Mouse (Mus musculus) stomach, postnatal 0 days (tissue): ENCODE data around the gene Tm7sf2. TPM values are rescaled to one million over a fixed set of nuclear protein-coding genes. Genes with fewer than 3 reads are reported as not detected.

Source experiments
- ATAC-seq: fragments of 200-750 bp; cut with Nextera tagmentation; 2 replicates; pipeline ENCODE4 v1.8.0; 2017; ENCODE audit not compliant: low FRiP score, low TSS enrichment
- DNase-seq: peaks from one replicate; pipeline ENCODE4 v3.0.0-alpha.2; 2016; ENCODE audit warnings: low spot score
- H3K27ac ChIP-seq: fragments of 300-500 bp; sonication (generic); replicated peaks from 2 replicates; pipeline ENCODE4 v1.5.1; 2014; ENCODE audit warnings: mild to moderate bottlenecking, control low read depth
- H3K27me3 ChIP-seq: fragments of 300-500 bp; sonication (generic); 2 replicates; pipeline ENCODE4 v1.6.1; 2014; ENCODE audit warnings: low read length; ENCODE audit not compliant: control insufficient read depth, insufficient read depth
- H3K36me3 ChIP-seq: fragments of 300-500 bp; sonication (generic); 2 replicates; pipeline ENCODE4 v1.6.1; 2014; ENCODE audit warnings: low read length, mixed read lengths; ENCODE audit not compliant: control insufficient read depth, insufficient read depth
- H3K4me1 ChIP-seq: fragments of 300-500 bp; sonication (generic); replicated peaks from 2 replicates; pipeline ENCODE4 v1.6.1; 2014; ENCODE audit warnings: antibody characterized with exemption; ENCODE audit not compliant: control insufficient read depth, insufficient read depth
- H3K4me2 ChIP-seq: fragments of 300-500 bp; sonication (generic); replicated peaks from 2 replicates; pipeline ENCODE4 v1.6.1; 2014; ENCODE audit warnings: low read depth, mild to moderate bottlenecking, control low read depth, moderate library complexity
- H3K4me3 ChIP-seq: fragments of 300-500 bp; sonication (generic); 2 replicates; pipeline ENCODE4 v1.5.1; 2014; ENCODE audit warnings: low read depth, low read length, control low read depth
- H3K9ac ChIP-seq: fragments of 300-500 bp; sonication (generic); 2 replicates; pipeline ENCODE4 v1.6.1; 2014; ENCODE audit warnings: mild to moderate bottlenecking, low read length, control low read depth, mixed read lengths
- H3K9me3 ChIP-seq: fragments of 300-500 bp; sonication (generic); 2 replicates; pipeline ENCODE4 v1.6.1; 2016; ENCODE audit warnings: low read length; ENCODE audit not compliant: control insufficient read depth
- CTCF ChIP-seq: IDR thresholded peaks from 2 replicates; pipeline ENCODE4 v1.5.1; 2016; ENCODE audit warnings: antibody characterized with exemption, low read depth, mild to moderate bottlenecking, moderate library complexity
- EP300 ChIP-seq: optimal IDR thresholded peaks from 2 replicates; pipeline ENCODE3; 2016; ENCODE audit warnings: antibody characterized with exemption
- WGBS: fragments of 180-500 bp; shearing (Covaris S2); extraction: QIAGEN DNeasy Blood & Tissue Kit; methylation state at CpG from one replicate; pipeline ENCODE4 v1.1.7; 2014; 5-methylcytosine and 5-hydroxymethylcytosine counted together
- polyA plus RNA-seq: library from polyadenylated mRNA; unstranded; fragments of >200 nt; fragmentation: Nextera tagmentation; extraction: Ambion mirVana; gene quantifications from 2 replicates; pipeline ENCODE4 v1.2.1, GENCODE M21; 2015

Tm7sf2 gene
- polyA plus RNA-seq, 1 experiment from 2014 or later, result 17.9 TPM

GRCm38 (mm10) chr19:6066571-6066970, 1.6 kb downstream of the Tm7sf2 start:
- Histone ChIP-seq H3K4me3 (peak overlapping the region; percentile 31), H3K36me3 (peaks cover 5% of the 10 kb centered on the region), H3K27me3 (no peaks in the 10 kb centered on the region), H3K9me3 (no peaks in the 10 kb centered on the region), H3K27ac (no peak overlapping the region), H3K4me2 (peak overlapping the region; percentile 76), H3K9ac (peak overlapping the region; percentile 50; the same call in 1 of the 2 replicates), H3K4me1 (peaks cover 10% of the 10 kb centered on the region)
- ATAC-seq (peak; percentile 3; the same call in 1 of the 2 replicates), DNase-seq (no peak)
- WGBS, result 25% methylated on average over 5 of the region's 5 CpGs
- no peak for TF ChIP-seq EP300
- no peak for TF ChIP-seq CTCF

GRCm38 (mm10) chr19:6063081-6063480, 5.1 kb downstream of the Tm7sf2 start:
- H3K9ac ChIP-seq, result no peak overlapping the region
- no peak for TF ChIP-seq EP300
- H3K4me1 ChIP-seq, result peaks cover 9% of the 10 kb centered on the region
- no peaks in the 10 kb centered on the region for H3K27me3 ChIP-seq
- H3K4me2 ChIP-seq, result no peak overlapping the region
- no peaks in the 10 kb centered on the region for H3K36me3 ChIP-seq
- ATAC-seq, result no peak
- no peak for DNase-seq
- WGBS, result 90% methylated on average over 6 of the region's 6 CpGs
- H3K4me3 ChIP-seq, result no peak overlapping the region
- no peaks in the 10 kb centered on the region for H3K9me3 ChIP-seq
- H3K27ac ChIP-seq, result no peak overlapping the region

- Histone ChIP-seq H3K4me1 (peaks cover 8% of the 10 kb centered on the region), H3K9ac (peak overlapping the region; percentile 90), H3K4me3 (peak overlapping the region; percentile 83), H3K4me2 (peak overlapping the region; percentile 96), H3K27ac (peak overlapping the region; percentile 96), H3K9me3 (no peaks in the 10 kb centered on the region), H3K36me3 (no peaks in the 10 kb centered on the region), H3K27me3 (no peaks in the 10 kb centered on the region)
- no peak for TF ChIP-seq CTCF
- TF ChIP-seq EP300, result no peak
- DNase-seq (no peak), ATAC-seq (no peak)
- WGBS, result 29% methylated on average over 5 of the region's 5 CpGs
Observed at GRCm38 (mm10) chr19:6062418-6062817, 5.8 kb downstream of the Tm7sf2 start.

GRCm38 (mm10) chr19:6061641-6062302, 6.4 kb downstream of the Tm7sf2 start:
- Histone ChIP-seq H3K27me3 (no peaks in the 10 kb centered on the region), H3K27ac (peak overlapping the region; percentile 96), H3K9ac (peak overlapping the region; percentile 90), H3K36me3 (no peaks in the 10 kb centered on the region), H3K4me3 (peak overlapping the region; percentile 83), H3K4me1 (peaks cover 8% of the 10 kb centered on the region), H3K4me2 (peak overlapping the region; percentile 96), H3K9me3 (no peaks in the 10 kb centered on the region)
- DNase-seq (peak; percentile 73), ATAC-seq (0 out of 2 replicates have a peak, but pooled peaks have one; percentile 6)
- WGBS, result under 1% methylated on average over 44 of the region's 44 CpGs
- no peak for TF ChIP-seq CTCF
- no peak for TF ChIP-seq EP300

- ATAC-seq (peak; percentile 72), DNase-seq (peak; percentile 95)
- peak within 1 kb of the TSS; percentile 83 for H3K4me3 ChIP-seq
- H3K27ac ChIP-seq, result peak within 1 kb of the TSS; percentile 96
- H3K27me3 ChIP-seq, result no peaks in the 10 kb centered on the region
- no peaks in the 10 kb centered on the region for H3K36me3 ChIP-seq
- peak within 1 kb of the TSS; percentile 96 for H3K4me2 ChIP-seq
- under 1% methylated on average over 58 of the region's 58 CpGs for WGBS
- TF ChIP-seq CTCF (no peak; the same call in 1 of the 2 replicates), EP300 (peak; percentile 53)
- peak within 1 kb of the TSS; percentile 90 for H3K9ac ChIP-seq
- H3K4me1 ChIP-seq, result peaks cover 5% of the 10 kb centered on the region
- H3K9me3 ChIP-seq, result no peaks in the 10 kb centered on the region
Observed at GRCm38 (mm10) chr19:6061021-6061533, 7.1 kb downstream of the Tm7sf2 start, which contains the start of gene Znhit2. TSS of gene Znhit2 (plus strand) at chr19:6061192.

GRCm38 (mm10) chr19:6058966-6059365, 9.2 kb downstream of the Tm7sf2 start:
- DNase-seq (no peak), ATAC-seq (no peak)
- Histone ChIP-seq H3K4me2 (peak overlapping the region; percentile 66), H3K27ac (no peak overlapping the region), H3K36me3 (no peaks in the 10 kb centered on the region; the same call in none of the 2 replicates), H3K27me3 (no peaks in the 10 kb centered on the region), H3K4me1 (peaks cover 5% of the 10 kb centered on the region), H3K4me3 (peak overlapping the region; percentile 76; the same call in 1 of the 2 replicates), H3K9ac (peak overlapping the region; percentile 89), H3K9me3 (no peaks in the 10 kb centered on the region)
- TF ChIP-seq CTCF (no peak), EP300 (no peak)
- 63% methylated on average over 5 of the region's 5 CpGs for WGBS
